Mouse (Mus musculus) midbrain, embryonic 16.5 days (tissue): Measurements from ENCODE around the gene Gm45713. TPM values are rescaled to one million over a fixed set of nuclear protein-coding genes. Genes with fewer than 3 reads are reported as not detected.
A peak's percentile ranks its signal among the peaks of the same experiment; 100 is the strongest.
"Not testable (repeated sequence)": the region's sequence is repeated elsewhere in the genome, so short reads cannot be mapped to it uniquely, and the experiment has no call there.

Experiments
- ATAC-seq: fragments of 200-750 bp; cut with Nextera tagmentation; 2 replicates; pipeline ENCODE4 v1.8.0; 2017; ENCODE audit warnings: moderate TSS enrichment
- H3K27ac ChIP-seq: fragments of 300-500 bp; sonication (generic); 2 replicates; pipeline ENCODE4 v1.5.1; 2014; ENCODE audit warnings: mild to moderate bottlenecking, low read length, mixed read lengths
- H3K27me3 ChIP-seq: fragments of 300-500 bp; sonication (generic); 2 replicates; pipeline ENCODE4 v1.6.1; 2014; ENCODE audit warnings: low read depth, low read length, mixed read lengths; ENCODE audit not compliant: control insufficient read depth, insufficient read depth
- H3K36me3 ChIP-seq: fragments of 300-500 bp; sonication (generic); 2 replicates; pipeline ENCODE4 v1.6.1; 2014; ENCODE audit warnings: mild to moderate bottlenecking, low read length, moderate library complexity, mixed read lengths; ENCODE audit not compliant: control insufficient read depth, insufficient read depth
- H3K4me1 ChIP-seq: fragments of 300-500 bp; sonication (generic); 2 replicates; pipeline ENCODE4 v1.6.1; 2014; ENCODE audit warnings: mild to moderate bottlenecking, low read length, mixed read lengths; ENCODE audit not compliant: control insufficient read depth, insufficient read depth
- H3K4me2 ChIP-seq: fragments of 300-500 bp; sonication (generic); 2 replicates; pipeline ENCODE4 v1.6.1; 2014; ENCODE audit warnings: mild to moderate bottlenecking, low read length, mixed read lengths
- H3K4me3 ChIP-seq: fragments of 300-500 bp; sonication (generic); 2 replicates; pipeline ENCODE4 v1.5.1; 2014; ENCODE audit warnings: low read depth, mild to moderate bottlenecking, low read length, moderate library complexity, mixed read lengths
- H3K9ac ChIP-seq: fragments of 300-500 bp; sonication (generic); 2 replicates; pipeline ENCODE4 v1.6.1; 2014; ENCODE audit warnings: low read depth, low read length, mixed read lengths
- H3K9me3 ChIP-seq: fragments of 300-500 bp; sonication (generic); replicated peaks from 2 replicates; pipeline ENCODE4 v1.6.1; 2014; ENCODE audit warnings: mild to moderate bottlenecking, low read length, mixed read lengths; ENCODE audit not compliant: control insufficient read depth, poor library complexity, severe bottlenecking
- WGBS: fragments of 180-500 bp; shearing (Covaris S2); extraction: QIAGEN DNeasy Blood & Tissue Kit; methylation state at CpG from one replicate; pipeline ENCODE4 v1.1.7; 2014; 5-methylcytosine and 5-hydroxymethylcytosine counted together
- polyA plus RNA-seq: library from polyadenylated mRNA; unstranded; fragments of >200 nt; fragmentation: Nextera tagmentation; extraction: Ambion mirVana; gene quantifications from 2 replicates; pipeline ENCODE4 v1.2.1, GENCODE M21; 2015

The Gm45713 gene
- polyA plus RNA-seq, 1 experiment from 2014 or later: not detected

GRCm38 (mm10) chr7:45113476-45113875 lies 22.6 kb downstream of the Gm45713 start:
- Histone ChIP-seq H3K4me2 (no peak overlapping the region), H3K9ac (no peak overlapping the region), H3K9me3 (no peaks in the 10 kb centered on the region), H3K27ac (no peak overlapping the region), H3K4me1 (no peaks in the 10 kb centered on the region), H3K4me3 (no peak overlapping the region), H3K36me3 (no peaks in the 10 kb centered on the region), H3K27me3 (no peaks in the 10 kb centered on the region)
- 92% methylated on average over 2 of the region's 2 CpGs for WGBS
- ATAC-seq: no peak

GRCm38 (mm10) chr7:45112529-45112928 lies 23.5 kb downstream of the Gm45713 start:
- Histone ChIP-seq H3K4me1 (no peaks in the 10 kb centered on the region), H3K27me3 (no peaks in the 10 kb centered on the region), H3K4me3 (no peak overlapping the region), H3K4me2 (no peak overlapping the region), H3K27ac (no peak overlapping the region), H3K36me3 (no peaks in the 10 kb centered on the region), H3K9me3 (no peaks in the 10 kb centered on the region), H3K9ac (no peak overlapping the region)
- WGBS: 64% methylated on average over 3 of the region's 3 CpGs
- ATAC-seq: no peak

GRCm38 (mm10) chr7:45111940-45112339 lies 24.1 kb downstream of the Gm45713 start:
- no peak for ATAC-seq
- no peak overlapping the region for H3K4me3 ChIP-seq
- H3K4me2 ChIP-seq: no peak overlapping the region
- H3K27me3 ChIP-seq: no peaks in the 10 kb centered on the region
- no peak overlapping the region for H3K9ac ChIP-seq
- WGBS: 75% methylated on average over 2 of the region's 2 CpGs
- H3K27ac ChIP-seq: no peak overlapping the region
- no peaks in the 10 kb centered on the region for H3K9me3 ChIP-seq
- H3K36me3 ChIP-seq: no peaks in the 10 kb centered on the region
- no peaks in the 10 kb centered on the region for H3K4me1 ChIP-seq

- ATAC-seq, H3K4me1 ChIP-seq, H3K9ac ChIP-seq, H3K27ac ChIP-seq, H3K4me2 ChIP-seq, H3K36me3 ChIP-seq, H3K27me3 ChIP-seq, H3K9me3 ChIP-seq, H3K4me3 ChIP-seq: not testable (repeated sequence)
- WGBS: 96% methylated on average over 4 of the region's 4 CpGs
Observed at GRCm38 (mm10) chr7:45110089-45110488, 25.9 kb downstream of the Gm45713 start.

- 49% methylated on average over 5 of the region's 5 CpGs for WGBS
- ATAC-seq: no peak
- H3K27ac ChIP-seq: no peak overlapping the region
- H3K27me3 ChIP-seq: no peaks in the 10 kb centered on the region
- H3K4me3 ChIP-seq: no peak overlapping the region
- H3K9ac ChIP-seq: no peak overlapping the region
- no peaks in the 10 kb centered on the region for H3K4me1 ChIP-seq
- no peak overlapping the region for H3K4me2 ChIP-seq
- no peaks in the 10 kb centered on the region for H3K9me3 ChIP-seq
- no peaks in the 10 kb centered on the region for H3K36me3 ChIP-seq
Observed at GRCm38 (mm10) chr7:45107052-45107645, 28.9 kb downstream of the Gm45713 start.

GRCm38 (mm10) chr7:45106441-45106840 lies 29.6 kb downstream of the Gm45713 start:
- Histone ChIP-seq H3K4me2 (no peak overlapping the region), H3K9ac (no peak overlapping the region), H3K27ac (no peak overlapping the region), H3K27me3 (no peaks in the 10 kb centered on the region), H3K4me1 (no peaks in the 10 kb centered on the region), H3K9me3 (no peaks in the 10 kb centered on the region), H3K4me3 (no peak overlapping the region), H3K36me3 (no peaks in the 10 kb centered on the region)
- WGBS: 19% methylated on average over 6 of the region's 6 CpGs
- ATAC-seq: no peak

- no peaks in the 10 kb centered on the region for H3K4me1 ChIP-seq
- H3K4me3 ChIP-seq: no peak overlapping the region
- no peaks in the 10 kb centered on the region for H3K9me3 ChIP-seq
- H3K27me3 ChIP-seq: no peaks in the 10 kb centered on the region
- ATAC-seq: no peak
- H3K4me2 ChIP-seq: no peak overlapping the region
- no peak overlapping the region for H3K9ac ChIP-seq
- no peaks in the 10 kb centered on the region for H3K36me3 ChIP-seq
- H3K27ac ChIP-seq: no peak overlapping the region
- 80% methylated on average over 8 of the region's 8 CpGs for WGBS
Observed at GRCm38 (mm10) chr7:45105491-45105890, 30.5 kb downstream of the Gm45713 start.

GRCm38 (mm10) chr7:45104941-45105340 lies 31.1 kb downstream of the Gm45713 start:
- Histone ChIP-seq H3K9ac (no peak overlapping the region), H3K4me3 (no peak overlapping the region), H3K4me1 (no peaks in the 10 kb centered on the region), H3K27ac (no peak overlapping the region), H3K9me3 (no peaks in the 10 kb centered on the region), H3K27me3 (no peaks in the 10 kb centered on the region), H3K36me3 (no peaks in the 10 kb centered on the region), H3K4me2 (no peak overlapping the region)
- 85% methylated on average over 5 of the region's 5 CpGs for WGBS
- ATAC-seq: no peak

GRCm38 (mm10) chr7:45103652-45104180 lies 32.3 kb downstream of the Gm45713 start, which contains the start of gene Fcgrt:
TSS of gene Fcgrt (minus strand) at chr7:45103851.
- Histone ChIP-seq H3K9ac (no peak within 1 kb of the TSS), H3K27ac (no peak within 1 kb of the TSS), H3K4me1 (no peaks in the 10 kb centered on the region), H3K36me3 (no peaks in the 10 kb centered on the region), H3K4me2 (0 out of 2 replicates have a peak within 1 kb of the TSS, but pooled peaks have one; percentile 7), H3K9me3 (no peaks in the 10 kb centered on the region), H3K4me3 (no peak within 1 kb of the TSS), H3K27me3 (no peaks in the 10 kb centered on the region)
- 77% methylated on average over 7 of the region's 7 CpGs for WGBS
- ATAC-seq: no peak
